Mouse (Mus musculus) kidney, postnatal 14 days (tissue): ENCODE measurements around the gene Tmem242.
A peak's percentile ranks its signal among the peaks of the same experiment; 100 is the strongest.
"Not testable (repeated sequence)": the region's sequence is repeated elsewhere in the genome, so short reads cannot be mapped to it uniquely, and the experiment has no call there.

Experiments used
- DNase-seq: peaks from one replicate; pipeline ENCODE4 v3.0.0; 2022; ENCODE audit warnings: mixed read lengths

Tmem242 gene

GRCm38 (mm10) chr17:5440159-5440971, at the start of gene Tmem242:
TSS of gene Tmem242 (minus strand) at chr17:5440259.
- DNase-seq, result peak; percentile 93

GRCm38 (mm10) chr17:5488156-5488555, 48.1 kb upstream of the Tmem242 start:
- DNase-seq, result no peak

DNA sequence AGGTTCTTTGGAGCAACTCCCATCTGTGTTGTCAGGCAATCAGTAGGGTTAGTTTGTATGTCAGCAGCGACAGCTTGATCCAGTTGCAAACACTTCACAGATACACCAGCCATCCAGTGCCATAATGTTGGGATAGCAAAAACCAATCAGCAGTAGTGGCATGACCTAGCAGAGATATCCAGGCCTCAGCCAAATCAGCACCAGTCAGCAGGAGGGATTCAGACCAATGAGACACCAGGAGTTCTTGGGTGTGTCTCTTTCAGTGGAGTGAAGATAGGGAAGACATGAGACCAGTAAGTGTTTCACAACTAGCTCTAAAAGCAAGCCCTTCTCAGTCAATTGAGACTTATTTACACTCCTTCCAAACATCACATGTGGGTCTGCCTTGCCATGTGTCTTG, 44.6 kb upstream of the Tmem242 start:
- DNase-seq, result no peak

GRCm38 (mm10) chr17:5483456-5483855, 43.4 kb upstream of the Tmem242 start:
- DNase-seq, result no peak

DNA sequence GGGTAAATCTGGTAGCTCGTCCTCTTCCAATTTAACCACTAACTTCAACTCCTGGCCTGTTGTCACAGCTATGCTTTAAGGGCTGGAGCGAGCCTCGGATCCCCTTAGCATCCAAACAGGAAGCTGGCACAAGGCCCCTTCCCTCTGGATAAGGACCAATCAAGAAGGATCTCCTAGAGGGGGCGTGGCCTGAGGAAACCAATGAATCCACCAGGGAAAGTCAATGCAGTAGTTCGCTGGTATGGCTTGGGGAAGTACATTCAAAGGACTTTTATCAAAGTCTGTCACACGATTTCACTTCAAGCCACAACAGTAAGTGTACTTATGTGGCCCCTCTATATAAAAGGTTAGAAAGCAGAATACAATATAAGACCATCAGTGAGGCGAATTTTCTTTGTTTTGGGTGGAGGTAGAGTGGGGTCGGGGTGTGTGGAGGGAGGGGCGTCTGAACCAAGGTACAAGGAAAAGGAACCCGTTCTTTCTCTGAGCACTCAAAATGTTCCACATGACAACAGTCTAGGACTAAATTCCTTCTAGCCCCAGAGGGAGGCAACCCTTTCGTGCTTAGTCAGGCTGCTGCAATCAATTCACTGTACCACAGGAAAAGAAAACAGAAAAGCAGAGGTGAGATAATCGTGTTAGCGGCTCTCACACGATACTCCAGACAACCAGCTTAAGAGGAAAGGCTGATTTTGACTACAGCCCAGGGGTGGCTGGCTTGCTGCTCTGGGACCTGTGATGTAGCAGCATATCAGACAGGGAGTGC, 36.1 kb upstream of the Tmem242 start:
- no peak for DNase-seq

DNA sequence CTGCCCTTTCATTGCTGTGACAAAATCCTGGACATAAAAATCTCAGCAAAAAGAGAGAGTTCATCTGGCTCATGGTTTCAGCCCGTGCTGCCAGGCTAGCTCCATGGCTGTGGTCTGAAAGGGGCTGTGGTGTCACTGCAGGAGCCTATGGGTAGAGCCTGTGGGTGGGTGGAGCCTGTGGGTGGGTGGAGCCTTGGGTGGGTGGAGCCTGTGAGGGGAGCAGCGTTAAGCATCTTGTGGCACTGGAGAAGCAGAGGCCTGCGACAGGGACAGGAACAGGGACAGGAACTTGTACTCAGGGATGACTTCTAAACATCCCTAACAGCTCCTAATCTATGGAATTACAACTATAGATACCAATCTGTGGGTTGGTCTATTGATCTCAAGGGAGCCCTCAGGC, 32.2 kb upstream of the Tmem242 start:
- DNase-seq, result no peak

GRCm38 (mm10) chr17:5467177-5467576, 27.1 kb upstream of the Tmem242 start:
- DNase-seq, result peak; percentile 44

- DNase-seq, result peak; percentile 16
Observed at GRCm38 (mm10) chr17:5466736-5467135, 26.7 kb upstream of the Tmem242 start.

DNA sequence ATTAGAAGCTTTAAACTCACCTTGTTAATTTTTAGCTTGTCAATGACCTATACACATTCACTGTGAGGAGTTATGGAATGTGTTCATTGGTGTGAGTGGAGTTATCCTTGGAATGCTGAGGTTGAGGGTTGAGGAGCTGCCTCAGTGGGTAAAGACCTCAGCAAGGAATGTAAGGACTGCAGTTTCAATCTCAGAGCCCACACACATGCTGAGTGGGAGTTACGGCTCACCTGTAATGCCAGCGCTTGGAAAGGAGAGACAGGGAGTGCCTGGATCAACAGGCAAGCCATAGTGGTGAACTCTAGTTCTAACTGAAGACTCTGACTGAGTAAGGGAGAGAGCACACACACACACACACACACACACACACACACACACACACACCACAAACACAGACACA, 23.9 kb upstream of the Tmem242 start:
- no peak for DNase-seq

DNA sequence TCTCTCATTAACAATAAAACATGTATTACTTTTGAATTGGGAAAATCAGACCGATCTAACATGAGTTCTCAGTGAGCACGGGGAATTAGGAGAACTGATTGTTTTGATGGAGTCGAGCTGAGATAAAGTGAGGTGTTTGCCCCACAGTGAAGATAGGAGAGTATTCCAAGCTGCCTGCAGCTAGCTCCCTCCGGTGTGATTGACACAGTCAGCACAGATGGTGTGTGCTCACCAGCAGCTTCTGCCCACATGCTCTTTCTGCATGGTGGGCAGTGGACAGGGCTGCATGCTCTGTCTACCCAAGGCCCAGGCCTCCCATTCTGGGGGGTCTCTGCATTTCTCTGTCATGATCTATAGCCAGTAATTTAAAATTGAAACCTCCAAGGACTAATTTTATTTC, 13.6 kb upstream of the Tmem242 start:
- no peak for DNase-seq

DNA sequence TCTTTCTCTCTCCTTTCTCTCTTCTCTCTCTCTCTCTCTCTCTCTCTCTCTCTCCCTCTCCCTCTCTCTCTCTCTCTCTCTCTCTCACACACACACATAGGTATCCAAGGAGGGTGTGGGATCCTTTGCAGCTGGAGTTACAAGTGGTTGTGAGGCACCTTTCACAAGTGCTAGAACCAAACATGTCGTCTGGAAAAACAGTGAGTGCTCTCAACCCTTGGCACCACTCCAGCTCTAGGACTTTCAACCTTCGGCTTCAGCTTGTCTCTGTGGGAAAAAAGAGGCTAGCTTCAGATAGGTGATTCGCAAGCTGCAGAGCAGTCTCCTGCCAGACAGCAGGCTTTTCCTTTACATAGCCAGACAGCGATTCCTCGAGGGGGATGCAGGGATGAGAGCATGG, 3.7 kb upstream of the Tmem242 start:
- DNase-seq, result peak; percentile 48

GRCm38 (mm10) chr17:5443260-5443659, 3.2 kb upstream of the Tmem242 start:
- DNase-seq, result no peak

DNA sequence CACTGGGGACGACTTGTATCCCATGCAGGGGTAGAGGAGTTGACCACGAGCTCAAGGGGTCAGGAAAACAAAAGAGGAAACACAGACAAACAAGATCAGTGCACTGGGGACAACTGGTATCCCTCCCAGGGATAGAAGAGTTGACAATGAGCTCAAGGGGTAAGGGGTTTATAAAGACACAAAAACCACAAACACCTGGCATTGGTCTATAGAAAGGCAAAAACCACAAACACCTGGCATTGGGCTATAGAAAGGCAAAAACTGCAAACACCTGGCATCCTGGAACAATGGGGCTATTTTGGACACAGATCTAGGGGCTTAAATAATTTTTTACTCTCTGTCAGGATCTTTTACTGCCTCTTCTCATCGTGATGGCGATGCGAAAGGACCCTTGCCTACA, 2.3 kb upstream of the Tmem242 start:
- DNase-seq, result not testable (repeated sequence)

DNA sequence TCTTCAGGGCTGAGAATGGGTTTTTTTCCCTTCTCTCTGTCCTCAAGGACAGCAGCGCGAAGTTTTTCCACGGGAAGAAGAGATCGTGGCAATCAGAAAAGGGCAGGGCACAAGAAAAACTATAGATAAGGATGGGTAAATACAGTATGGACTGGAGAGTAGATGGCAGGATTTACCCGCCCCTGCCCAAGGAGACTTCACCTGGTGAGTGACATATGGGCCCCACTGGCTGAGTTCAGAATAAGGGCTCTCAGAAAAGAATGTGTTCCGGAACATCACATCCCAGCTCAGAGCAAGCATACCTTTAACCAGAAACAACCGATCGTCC, 264 bp downstream of the Tmem242 start:
- no peak for DNase-seq

DNA sequence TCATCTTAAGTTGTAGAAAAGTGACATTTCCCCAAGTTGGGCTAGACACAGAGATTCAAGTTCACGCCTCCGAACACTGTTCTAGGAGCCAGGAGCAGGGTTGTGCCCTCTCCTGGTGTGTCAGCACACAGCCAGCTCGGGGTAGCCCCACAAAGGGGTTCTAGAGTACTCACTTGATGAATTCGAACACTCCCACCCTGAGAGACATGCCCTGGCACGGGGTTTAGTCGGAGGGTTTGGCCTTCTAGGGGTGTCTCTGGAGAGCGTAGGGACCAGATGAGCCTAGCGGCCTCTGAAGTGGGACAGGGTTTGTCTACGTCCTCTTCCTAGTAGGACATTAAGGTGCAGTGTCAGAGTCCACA, 10.3 kb downstream of the Tmem242 start:
- DNase-seq, result no peak

DNA sequence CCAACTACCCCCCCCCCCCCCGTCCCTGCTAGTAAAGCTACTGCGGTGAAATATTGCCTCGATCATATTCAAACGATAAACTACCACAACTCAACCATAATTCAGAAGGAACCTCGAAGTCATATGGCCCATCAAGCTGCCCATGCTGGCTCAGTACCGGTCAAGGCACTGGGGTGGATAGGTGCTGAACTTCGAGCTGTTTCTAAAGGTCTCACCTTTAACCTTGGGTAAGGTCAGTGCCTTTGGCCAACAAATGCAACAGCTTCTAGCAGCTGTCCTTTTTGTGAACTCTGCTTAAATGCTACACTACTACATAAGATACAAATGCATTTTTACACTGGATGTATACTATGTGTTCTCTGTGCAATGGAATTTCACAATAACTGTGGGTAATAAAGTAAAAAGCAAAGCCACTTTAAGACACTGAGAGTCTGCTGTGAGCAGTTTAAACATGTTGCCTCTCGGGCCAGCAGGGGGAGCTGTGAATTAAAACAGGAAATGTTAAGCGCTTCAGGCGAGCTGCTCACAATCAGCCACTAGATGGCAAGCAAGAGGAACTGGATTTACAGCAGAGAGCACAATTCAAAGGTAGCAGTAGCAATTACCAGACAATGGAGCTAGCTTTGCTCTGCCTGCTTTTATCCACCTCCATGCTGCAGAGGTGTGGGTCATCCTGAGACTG, 10.8 kb downstream of the Tmem242 start:
- peak; percentile 93 for DNase-seq

GRCm38 (mm10) chr17:5425204-5425603, 14.9 kb downstream of the Tmem242 start:
- no peak for DNase-seq

DNA sequence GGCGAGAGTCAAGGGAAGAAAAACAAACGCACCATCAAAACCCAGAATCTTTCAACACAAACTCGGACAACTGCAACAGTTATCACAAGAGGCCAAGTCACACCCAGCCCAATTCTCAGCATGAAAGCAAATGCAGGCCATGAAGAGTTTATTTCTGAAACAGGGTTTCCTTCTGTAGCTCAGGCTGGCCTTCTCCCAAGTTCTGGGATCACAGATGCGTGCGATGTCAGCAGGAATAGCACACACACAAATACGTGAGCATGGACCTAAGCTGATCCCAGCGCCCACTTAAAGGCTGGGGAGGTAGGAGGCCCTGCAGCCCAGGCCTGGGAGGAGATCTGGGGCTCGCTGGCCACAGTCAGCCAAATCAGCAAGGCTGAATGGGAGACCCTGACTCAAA, 15.9 kb downstream of the Tmem242 start:
- DNase-seq, result no peak

GRCm38 (mm10) chr17:5421835-5422234, 18.2 kb downstream of the Tmem242 start:
- no peak for DNase-seq

DNA sequence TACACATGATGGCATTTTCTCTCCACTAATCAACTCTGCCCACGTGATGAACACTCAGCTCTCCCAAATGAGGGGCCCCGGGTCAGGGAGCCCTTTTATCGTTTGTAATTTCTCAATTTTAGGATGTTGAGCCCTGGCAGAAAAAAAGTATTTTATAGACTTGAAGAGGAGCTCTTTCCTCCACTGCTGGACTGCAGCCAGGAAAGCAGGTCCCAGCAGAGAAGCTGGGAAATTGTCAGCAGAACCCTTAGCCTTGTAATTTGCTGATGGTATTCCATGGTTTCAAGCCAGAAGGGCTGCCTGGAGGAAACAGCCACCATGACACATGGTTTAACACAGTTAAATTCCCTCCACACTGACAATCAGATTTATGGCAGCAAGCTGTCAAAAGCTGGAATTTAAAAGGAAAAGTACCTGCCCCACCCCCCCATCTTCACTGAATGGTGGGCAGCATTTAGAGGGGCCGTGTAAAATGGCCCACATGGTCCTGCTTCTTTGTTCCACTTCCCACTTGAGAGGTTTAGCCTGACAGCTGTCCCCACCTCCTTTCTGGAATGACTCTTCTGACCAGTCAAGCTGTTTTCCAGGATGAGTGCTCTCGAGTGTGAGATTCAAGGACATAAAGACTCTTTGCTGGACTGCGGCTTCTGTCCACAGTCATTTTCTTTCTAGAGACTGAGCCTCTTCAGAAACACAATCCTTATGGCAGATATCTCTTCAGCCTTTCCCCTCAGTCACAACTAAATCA, 20.1 kb downstream of the Tmem242 start:
- DNase-seq, result no peak

GRCm38 (mm10) chr17:5419056-5419455, 21.0 kb downstream of the Tmem242 start:
- DNase-seq, result no peak

- DNase-seq, result no peak
Observed at GRCm38 (mm10) chr17:5418545-5418944, 21.5 kb downstream of the Tmem242 start, which contains the start of gene Ldhal6b. TSS of gene Ldhal6b (minus strand) at chr17:5418767.

DNA sequence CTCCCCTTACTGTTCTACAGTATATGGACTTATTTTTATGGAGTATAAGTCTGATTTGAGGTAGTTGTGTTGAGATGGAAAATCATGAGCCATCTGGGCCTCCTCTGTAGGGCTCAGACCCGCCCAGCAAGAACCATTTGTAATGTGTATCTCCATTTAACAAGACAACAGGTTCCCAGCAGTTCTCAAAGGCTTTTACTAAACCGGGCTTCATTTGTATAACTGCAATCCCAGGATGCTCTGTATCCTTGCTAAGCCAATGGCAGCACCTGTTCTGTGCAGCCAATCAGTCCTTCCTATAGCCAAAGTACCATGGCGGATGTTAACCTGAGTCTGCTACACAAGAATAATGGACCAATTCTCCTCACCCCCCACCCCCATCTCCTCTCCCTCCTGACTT, 23.5 kb downstream of the Tmem242 start:
- DNase-seq, result no peak
